Mouse (Mus musculus) myocyte (in vitro differentiated cells): ENCODE measurements around the gene Samd1.
"Not testable (repeated sequence)": the region's sequence is repeated elsewhere in the genome, so short reads cannot be mapped to it uniquely, and the experiment has no call there.

Experiments
- MAX ChIP-seq: IDR thresholded peaks from one replicate; pipeline ENCODE4 v1.6.1; 2011; ENCODE audit warnings: low read depth, mild to moderate bottlenecking, control low read depth
- MYOG ChIP-seq, 3 experiments: IDR thresholded peaks; one replicate each; pipeline ENCODE4 v1.6.1; 2011; ENCODE audit warnings: control low read depth in 2 of 3, low read depth in 2 of 3, mild to moderate bottlenecking in 2 of 3; ENCODE audit not compliant: insufficient read length in 2 of 3, control insufficient read depth in 1 of 3, insufficient read depth in 1 of 3

DNA sequence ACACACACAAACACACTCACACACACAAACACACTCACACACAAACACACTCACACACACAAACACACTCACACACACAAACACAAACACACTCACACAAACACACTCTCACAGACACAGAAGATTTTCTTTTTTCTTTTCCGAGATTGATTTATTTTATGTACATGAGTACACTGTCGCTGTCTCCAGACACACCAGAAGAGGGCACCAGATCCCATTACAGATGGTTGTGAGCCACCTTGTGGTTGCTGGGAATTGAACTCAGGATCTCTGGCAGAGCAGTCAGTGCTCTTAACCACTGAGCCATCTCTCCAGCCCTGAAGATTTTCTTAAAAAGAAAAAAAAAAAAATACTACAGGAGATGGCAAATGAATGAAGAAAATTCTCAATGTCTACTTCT is 14.2 kb upstream of the Samd1 start:
- TF ChIP-seq MAX; MYOG (IDR thresholded peaks at IDR 0.05; ENCODE audit: control insufficient read depth in 1 of 3, insufficient read depth in 1 of 3, insufficient read length in 2 of 3, low read depth in 2 of 3): not testable (repeated sequence)
